Mouse (Mus musculus) testis, adult 2 months (tissue): Measurements from ENCODE around the gene Arl15.
"Not testable (repeated sequence)": the region's sequence is repeated elsewhere in the genome, so short reads cannot be mapped to it uniquely, and the experiment has no call there.

Experiments
- CTCF ChIP-seq: fragments of 200-500 bp; IDR thresholded peaks from 2 replicates; pipeline ENCODE4 v1.5.1; 2012; ENCODE audit warnings: low read depth, mild to moderate bottlenecking, inconsistent platforms, low read length, moderate library complexity; ENCODE audit not compliant: control insufficient read depth, insufficient read depth, insufficient replicate concordance
- POLR2A ChIP-seq: fragments of 200-500 bp; IDR thresholded peaks from 2 replicates; pipeline ENCODE4 v1.6.1; 2012; ENCODE audit warnings: low read depth, mild to moderate bottlenecking, inconsistent platforms, low read length, moderate library complexity; ENCODE audit not compliant: control insufficient read depth

- TF ChIP-seq POLR2A, CTCF: not testable (repeated sequence)
Observed at GRCm38 (mm10) chr13:113790016-113790415, 4.3 kb upstream of the Arl15 start.
